Mouse (Mus musculus): ENCODE results near the gene C1qc.
A peak's percentile ranks its signal among the peaks of the same experiment; 100 is the strongest.

C1qc gene

DNA sequence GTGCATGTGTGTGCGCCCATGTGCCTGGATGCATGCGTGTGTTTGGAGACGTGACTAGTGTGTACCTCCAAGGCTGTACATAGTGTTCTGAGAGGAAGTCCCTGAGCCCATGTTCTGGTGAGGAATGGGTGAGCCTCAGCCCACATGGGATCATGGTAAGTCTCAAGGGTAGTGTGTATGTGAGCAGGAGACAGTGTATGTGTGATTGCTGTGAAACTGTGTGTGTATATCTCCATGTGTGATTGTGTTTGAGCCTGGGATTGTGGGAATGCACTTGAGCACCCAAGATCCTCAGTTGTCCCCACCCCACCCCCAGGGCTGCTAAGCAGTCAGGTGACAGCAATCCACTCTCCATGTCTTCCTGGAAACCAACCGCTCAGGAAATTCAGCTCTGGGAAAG is 2.0 kb upstream of the C1qc start:
- no peak for DNase-seq

DNA sequence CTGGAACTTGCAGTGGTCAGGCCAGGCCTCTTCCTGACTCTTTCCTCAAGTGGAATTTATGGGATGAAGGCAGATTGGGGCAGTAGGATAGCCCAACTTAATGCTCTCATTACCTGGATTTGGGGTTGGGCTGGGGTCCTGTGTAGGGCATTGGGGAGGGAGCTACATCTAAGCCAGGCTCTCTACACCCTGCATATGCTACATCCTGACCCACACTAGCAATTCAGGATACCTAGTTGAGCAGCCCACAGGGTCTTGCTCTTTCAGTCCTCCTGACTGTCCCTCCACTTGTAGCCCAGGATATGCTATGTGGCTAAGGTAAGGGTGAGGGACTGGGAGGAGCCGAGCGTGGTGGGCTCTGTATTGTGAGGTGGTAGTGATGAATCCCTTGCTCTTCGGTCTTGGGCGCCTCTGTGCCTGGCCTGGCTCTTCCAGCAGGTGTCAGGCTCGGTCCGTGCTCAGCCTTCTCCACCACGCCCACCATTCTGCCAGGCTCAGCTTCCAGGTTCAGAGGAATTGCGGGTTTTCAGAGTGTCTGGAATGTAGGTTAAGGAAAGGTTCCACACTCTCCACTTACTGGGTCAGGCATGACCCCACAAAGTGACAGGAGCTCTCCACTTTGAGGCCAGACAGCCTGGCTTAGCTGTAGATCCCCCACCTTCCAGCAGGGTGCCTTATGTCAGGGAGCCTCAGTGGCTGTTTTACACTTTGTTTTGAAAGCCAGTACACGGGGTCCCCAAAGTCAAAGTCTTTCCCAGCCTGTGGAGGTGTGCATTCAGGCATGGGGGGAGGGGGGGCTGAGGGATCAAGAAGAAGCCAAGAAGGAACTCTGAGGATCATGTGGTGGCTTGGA is 1.1 kb upstream of the C1qc start:
- DNase-seq: no peak

DNA sequence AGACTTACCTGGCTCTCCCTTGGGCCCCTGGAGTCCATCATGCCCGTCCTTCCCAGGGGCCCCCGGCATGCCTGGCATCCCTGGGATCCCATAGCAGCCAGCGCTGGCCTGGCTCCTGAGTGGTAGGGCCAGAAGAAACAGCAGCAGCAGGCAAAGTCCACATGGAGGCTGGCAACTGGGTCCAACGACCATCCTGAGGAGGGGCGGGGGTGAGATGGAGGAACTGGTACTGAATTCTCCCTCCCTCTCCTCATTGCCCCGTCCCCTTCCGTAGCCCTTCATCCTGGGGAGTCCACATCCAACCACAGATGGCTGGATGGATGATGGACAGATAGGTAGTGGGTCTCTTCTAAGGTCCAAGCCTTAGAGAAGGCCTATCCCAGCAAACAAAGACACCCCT is 494 bp downstream of the C1qc start:
- no peak for DNase-seq

DNA sequence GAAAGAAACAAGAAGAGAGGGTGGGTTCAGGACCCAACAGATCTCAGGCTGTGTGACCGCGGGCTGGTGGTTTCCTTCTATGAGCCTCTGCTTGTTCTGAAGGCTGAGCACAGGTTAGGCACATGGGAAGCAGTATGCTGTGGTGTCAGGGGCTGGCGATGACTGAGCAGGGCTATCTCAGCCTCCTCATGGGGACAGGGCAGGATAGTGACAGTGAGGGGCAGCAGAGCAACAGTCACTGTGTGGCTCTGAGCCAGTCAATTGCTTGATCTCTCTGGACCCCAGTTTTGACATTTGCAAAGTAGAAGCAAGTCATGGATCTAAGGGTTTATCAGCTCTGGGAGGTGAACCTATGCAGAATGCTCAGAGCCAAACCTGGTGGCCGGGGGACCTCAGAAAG is 1.8 kb downstream of the C1qc start:
- no peak for DNase-seq

DNA sequence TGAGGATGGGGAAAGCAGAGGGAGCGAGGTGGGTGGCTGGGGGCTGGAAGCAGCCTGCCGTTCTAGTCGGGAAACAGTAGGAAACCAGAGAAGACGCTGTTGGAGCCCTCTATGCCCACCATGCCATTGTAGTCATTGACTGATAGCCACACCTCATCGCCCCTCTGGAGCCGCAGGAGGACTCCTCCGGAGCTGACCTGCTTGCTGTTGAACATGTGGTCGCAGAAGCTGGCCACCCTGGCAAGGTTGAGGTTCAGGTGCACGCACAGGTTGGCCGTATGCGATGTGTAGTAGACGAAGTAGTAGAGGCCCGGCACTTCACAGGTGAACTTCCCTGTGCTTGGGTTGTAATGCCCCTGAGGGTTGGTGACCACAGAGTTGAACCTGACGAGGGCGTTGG is 2.9 kb downstream of the C1qc start:
- DNase-seq: no peak

DNA sequence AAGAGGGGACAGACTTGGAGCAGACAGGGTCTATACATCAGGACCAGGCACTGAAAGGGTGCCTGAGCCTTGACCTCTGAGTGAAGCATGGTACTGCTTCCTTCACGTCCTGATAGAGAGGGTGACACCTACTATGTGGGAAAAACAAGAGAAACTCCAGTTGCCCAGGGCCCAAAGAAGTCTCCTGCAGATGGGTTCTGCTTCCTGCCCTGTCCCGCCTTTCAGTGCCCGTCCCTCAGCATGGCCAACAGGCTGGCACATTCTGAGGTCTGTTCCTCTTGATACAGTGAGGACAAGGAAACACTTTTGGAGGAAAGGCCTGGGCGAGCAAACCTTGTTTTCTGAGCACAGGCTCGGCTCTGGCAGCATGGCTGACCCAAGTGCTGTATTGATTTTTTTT is 5.2 kb downstream of the C1qc start:
- DNase-seq: no peak

DNA sequence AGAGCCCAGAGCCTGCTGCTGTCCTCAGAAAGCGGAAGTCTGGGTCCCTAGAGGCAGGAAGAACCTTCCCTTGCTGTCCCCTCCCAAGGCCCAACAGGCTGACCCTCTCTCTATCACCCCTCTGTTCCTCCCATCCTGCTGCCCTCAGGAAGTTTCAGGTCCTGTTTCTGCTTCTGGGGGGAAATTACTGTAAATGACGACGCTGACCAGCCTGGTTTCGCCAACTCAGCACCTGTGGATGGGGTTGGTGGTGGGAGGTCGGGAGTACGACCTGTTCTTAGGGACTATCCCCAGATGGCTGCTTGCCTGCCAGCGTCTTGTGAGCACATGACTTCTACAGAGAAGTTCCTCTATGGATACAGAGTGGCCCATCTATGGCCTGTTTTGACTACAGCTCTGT is 6.8 kb downstream of the C1qc start, which contains the start of gene C1qb:
Gene C1qb (minus strand): TSS at position 87 of the 400 bp plus-strand sequence.
- no peak for DNase-seq

DNA sequence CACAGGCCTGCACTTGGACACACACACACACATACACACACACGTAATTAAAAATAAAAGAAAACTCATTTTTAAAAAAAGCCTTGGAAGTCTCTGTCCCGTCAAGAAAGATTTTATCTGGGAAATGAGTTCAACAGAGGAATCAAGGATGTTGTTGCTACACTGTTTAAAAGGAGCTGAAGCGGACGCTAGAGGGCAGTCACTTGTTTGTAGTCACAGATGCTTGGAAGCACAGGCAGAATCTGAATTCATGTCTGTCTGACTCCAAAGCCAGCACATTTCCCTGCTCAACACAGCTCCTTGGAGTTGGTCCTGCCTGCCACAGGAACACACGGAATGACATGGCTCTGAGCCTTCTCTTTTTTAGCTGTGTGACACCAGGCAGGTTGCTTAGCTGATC is 14.3 kb downstream of the C1qc start:
- DNase-seq: no peak

DNA sequence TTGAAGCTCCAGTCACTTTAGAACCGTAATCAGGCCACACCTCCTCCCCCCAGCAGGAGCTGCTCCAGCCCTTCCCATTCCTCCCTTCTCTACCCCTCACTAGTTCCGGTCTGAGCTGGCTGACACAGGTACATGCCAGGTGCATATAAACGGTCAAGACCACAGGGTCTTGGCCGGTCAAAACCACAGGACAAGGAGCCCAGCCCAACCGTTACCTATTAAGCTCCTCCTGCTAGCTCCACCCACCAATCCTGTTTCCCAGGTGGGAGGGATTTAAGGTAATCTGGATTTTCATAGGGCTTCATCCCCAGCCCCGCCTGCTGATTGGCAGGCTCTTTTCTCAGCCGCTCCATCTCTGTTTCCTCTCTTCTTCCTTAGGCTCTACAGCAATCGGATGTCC is 14.7 kb downstream of the C1qc start:
- DNase-seq: no peak

DNA sequence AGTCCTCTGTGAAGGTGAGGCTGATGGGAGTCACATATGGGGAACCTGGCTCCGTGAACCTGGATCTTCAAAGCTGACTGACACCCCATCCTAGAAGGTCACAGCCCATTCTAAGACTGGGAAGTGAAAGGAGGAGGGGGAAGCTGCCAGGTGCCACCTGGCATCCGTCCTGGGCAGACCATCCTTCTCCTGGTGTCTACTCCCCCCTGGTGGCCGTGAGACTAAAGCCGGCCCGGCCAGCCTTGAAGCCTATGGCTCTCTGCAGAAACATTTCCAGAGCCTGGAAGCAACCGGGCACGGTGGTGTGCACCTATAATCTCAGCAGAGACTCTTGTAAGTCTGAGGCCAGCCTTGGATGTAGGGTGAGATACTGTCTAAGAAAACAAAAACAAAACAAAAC is 15.9 kb downstream of the C1qc start:
- peak; percentile 21 for DNase-seq

DNA sequence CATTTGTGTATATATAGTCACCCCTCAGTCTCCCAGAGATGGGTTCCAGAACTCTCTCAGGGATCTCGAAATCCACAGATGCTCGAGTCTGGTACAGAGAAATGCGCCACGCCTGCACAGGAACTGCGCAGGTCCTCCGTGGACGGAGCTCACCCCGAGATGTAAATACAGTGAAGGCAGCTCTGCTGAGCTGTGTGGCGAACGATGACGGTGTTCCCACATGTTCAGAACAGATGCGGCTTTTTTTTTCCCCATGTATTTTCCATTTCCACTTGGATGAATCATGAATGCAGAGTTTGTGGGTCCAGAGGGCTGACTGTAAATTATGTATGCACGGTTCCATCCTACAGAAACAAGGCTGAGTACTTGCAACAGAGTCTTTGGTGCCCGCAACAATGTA is 17.9 kb downstream of the C1qc start:
- DNase-seq: no peak

DNA sequence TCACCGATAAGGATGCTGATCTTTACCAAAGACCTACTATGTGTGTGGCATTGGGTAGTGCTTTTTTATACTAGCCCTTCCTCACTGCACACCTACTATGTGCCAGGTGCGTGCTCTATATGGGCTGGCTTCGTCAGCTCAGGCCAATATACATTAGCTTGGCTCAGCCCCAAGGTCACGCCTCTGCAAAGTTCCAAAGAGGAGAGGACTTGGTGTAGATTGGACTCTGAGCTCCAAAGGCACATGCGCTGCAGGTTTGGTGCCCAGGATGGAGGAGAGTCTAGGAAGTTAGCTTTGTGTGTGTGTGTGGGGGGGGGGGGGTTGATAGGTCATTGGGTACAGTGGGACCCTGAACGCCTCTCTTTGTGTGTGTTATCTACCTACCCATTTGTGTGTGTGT is 24.5 kb downstream of the C1qc start:
- no peak for DNase-seq

DNA sequence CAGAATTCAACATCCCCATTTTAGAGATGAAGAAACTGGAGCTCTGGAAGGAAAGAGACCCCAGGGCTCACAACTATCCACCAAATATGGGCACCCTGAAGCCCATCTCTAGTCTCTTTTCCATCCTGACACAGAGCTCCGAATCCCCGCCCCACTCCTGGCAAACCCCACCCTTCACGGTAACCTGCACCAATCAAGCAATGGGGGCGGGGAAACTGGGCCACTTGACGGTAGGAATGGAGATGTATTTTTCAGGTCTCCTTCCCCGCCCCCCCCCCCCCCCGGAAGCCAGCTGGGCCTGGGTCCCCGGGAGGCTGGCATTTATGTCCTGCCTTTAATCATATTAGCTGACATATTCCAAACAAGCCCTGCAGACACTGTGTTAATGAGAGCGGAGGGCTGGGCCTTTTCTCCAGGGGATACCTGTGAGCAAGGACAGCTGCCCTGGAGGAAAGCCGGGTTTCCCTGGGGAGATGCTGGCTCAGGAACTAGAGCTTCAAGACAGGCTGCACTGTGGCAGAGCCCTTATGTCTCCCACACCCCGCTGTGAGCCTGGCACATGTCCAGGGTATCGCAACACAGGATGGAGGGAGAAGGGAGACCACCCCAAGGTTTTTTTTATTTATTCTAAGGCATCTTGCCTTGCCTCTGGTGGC is 25.0 kb downstream of the C1qc start:
- DNase-seq: no peak

DNA sequence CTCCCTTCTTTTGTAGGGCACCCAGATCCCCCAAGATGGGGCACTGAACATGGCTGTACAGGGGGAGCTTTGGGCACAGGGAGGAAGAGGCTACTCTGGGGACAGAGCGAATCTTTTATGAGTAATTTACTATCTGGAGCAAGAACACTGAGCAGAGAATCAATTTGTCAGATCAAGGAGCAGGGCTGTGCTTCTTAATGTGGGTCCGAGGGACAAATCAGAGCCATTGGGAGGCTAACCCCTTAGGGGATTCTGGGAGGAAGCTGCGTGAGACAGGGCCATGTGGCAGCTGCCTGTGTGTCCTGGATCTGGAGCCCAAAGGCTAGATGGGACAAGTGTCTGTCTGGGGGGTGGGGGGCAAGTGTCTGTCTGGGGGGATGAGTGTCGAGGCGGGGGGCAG is 27.3 kb downstream of the C1qc start:
- DNase-seq: no peak

DNA sequence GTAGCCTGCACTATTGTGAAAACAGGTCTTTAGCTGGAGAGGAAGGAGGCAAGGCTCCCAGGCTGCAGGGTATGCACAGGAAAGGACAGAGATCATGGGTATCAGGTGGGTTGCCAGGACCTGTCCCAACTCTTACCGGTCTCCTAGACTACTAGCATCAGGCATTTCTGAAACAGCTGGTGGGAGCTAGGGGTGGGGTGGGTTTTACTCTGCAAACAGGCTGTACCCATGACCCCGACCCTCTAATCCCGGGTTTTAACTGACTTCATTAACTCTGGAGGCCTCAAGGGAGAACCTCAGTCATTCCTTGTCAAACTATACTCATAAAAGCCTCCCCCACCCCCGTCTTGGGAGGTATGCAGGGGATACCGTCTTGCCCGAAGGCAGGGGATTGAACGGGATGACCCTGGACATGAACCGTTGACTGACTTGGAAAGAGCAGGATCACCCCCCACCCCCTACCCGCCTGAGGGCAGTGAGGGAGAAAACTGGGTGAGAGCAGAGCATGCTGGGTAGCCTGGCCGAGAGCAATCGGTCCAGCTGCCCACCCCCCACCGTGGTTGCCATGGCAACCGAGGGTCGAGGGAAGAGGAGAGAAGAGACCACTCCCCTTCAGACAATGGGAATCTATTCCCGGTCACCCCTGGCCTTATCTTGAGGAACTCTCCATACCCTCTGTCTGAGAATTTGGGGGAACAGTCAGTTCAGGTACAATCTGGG is 28.0 kb downstream of the C1qc start:
- no peak for DNase-seq

DNA sequence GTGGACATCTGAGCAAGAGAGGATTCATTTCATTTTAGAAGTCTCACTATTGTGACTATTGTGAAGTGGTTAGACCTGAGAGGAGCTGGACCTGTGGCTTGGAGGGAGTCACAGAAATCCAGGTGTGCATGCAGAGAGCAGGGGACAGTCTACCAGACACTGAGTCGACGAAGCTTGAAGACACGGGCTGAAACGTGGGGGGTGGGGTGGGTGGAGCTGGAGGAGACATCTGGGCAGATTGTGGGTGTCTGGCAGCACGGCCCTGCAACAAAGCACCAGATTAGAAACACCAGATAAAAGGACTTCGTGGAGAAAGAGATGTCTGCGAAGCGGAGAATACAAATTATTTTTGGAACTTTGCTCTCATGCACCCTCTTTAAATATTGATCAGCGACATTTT is 29.3 kb downstream of the C1qc start:
- no peak for DNase-seq

DNA sequence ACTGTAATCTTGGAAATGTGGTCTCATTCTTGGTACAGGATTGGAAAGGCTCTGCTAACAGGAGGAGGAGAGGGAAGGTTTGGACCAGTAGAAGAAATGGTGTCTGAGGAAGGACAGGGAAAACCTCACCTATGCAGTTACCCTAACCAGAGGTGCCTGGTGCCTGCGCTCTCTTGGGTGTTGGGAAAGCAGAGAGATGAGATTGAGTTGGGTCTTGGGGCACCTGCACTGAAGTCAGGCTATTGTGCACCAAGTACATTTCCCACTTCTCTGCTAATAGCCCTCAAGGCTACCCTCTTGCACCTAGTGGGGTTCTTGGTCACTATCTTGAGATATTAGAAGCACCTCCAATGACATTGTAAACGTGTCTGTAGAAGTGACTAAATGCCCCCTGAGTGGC is 30.5 kb downstream of the C1qc start:
- no peak for DNase-seq

DNA sequence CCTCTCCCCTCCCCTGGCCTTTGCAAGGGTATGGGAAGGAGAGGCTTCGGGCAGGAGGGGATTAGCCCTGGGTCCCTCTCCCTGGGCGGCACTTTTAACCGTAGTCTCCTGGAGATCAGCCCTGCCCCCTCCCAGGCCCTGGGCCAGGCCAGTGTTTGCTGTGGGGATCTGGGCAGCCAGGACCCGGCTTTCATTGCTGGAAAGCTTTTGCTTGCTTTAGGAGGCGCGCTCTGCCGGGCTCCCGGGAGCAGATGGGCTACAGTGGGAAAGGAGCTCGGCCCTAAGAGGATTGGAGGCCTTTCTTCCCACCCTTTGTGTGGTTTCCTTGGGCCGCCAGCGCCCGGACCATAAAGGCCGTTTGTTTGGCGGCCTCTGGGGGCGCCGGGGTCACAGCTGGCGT is 31.1 kb downstream of the C1qc start:
- DNase-seq: no peak

DNA sequence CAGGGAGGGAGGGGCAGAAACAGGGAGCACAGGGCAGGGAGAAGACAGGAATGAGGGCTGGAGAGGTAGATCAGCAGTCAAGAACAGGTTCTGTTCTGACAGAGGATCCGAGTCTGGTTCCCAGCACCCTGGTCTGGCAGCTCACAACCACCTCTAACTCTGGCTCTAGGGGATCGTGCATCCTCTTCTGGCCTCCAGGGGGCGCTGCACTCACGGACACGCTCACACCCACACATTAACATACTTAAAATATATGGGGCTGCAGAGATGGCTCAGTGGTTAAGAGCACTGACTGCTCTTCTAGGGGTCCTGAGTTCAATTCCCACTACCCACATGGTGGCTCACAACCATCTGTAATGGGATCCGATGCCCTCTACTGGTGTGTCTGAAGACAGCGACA is 32.8 kb downstream of the C1qc start:
- DNase-seq: no peak

DNA sequence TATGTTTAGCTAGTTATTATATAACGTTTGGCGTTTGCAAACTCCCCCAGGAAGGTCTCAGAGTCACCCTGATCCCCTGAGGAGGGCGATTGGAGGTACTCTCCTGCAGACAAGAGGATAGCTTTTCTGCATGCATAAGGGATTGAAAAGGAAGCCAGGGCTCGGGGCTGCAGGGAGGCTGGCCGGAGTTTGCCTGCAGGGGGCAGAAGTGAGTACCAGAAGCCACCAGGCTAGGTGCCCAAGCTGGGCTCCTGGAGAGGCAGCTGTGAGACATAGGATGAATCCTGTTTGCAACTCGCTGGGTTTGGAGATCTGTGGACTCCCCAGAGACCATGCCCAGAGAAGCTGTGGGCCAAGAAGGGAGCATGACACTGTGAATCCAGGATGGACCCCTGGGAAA is 37.8 kb downstream of the C1qc start:
- DNase-seq: no peak

DNA sequence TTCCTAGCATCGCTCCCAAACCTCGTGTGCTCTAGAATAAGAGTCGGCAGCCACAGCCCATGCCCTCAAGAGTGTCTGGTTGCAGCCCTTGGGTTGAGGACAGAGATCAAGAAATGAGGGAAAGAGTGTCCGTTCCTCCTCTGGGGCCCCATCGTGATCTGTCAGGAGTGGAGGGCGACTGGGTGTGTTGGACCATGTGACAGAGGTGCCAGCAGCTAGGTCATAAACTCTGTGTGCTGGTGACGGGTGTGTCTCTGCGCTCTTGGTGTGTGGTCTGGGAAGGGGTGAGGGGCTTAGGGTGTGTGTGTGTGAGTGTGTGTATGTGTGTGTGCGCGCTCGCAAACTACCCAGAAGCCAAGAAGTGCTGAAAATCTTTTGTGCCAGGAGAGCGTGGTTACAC is 39.9 kb downstream of the C1qc start:
- no peak for DNase-seq

DNA sequence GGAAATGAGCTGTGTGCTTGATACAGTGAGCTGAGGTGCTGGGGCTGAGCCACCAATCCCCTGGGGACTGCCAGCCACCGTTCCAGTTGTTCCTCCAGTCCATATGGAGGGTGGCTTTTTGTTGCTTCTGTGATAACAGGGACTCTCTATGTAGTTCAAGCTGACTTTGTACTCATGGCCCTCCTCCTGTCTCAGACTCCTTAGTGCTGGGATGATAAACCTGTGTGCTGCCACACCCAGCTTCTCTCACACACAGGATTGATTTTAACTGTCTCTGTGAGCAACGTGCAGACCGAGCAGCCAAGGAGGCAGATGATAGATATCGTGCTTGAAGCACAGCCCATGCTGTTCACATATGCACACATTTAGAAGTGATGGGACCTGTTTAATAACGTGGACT is 40.7 kb downstream of the C1qc start:
- no peak for DNase-seq

DNA sequence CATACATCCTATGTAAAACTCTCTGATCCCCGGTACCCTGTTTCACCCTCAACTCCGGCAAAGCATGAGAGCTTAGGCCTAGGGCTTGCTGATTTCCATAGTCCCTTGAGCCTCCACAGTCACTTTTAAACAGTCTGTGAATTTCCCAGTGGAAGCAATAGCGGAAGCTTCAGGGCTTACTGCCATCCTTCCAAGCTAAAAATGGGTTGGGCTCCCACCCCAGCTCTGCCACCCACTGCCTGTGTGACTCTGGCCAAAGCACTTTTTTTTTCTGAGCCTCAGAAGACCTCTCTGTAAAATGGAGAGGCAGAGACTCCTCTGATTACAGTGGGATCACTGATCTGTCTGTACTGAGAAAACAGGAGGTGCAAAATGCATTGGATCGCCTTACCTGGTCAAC is 44.3 kb downstream of the C1qc start:
- DNase-seq: no peak

DNA sequence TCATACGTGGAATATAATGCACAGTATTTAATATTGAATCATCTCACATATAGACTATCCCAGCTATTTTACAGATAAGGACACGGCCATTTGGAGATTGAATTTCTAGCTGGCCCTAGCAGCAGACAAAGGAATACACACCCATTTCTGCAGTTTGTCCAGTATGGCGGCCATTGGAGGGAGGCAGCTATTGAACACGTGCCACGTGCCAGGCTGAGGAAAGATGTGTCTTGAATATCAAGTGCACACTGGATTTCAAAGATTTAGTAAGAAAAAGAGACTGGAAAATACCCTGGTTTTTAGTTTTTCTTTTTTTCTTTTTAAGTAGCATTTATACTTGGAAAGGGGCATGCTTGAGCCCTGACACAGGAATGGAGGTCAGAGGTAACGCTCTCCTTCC is 45.7 kb downstream of the C1qc start:
- no peak for DNase-seq
